In the genomic region with DNA sequence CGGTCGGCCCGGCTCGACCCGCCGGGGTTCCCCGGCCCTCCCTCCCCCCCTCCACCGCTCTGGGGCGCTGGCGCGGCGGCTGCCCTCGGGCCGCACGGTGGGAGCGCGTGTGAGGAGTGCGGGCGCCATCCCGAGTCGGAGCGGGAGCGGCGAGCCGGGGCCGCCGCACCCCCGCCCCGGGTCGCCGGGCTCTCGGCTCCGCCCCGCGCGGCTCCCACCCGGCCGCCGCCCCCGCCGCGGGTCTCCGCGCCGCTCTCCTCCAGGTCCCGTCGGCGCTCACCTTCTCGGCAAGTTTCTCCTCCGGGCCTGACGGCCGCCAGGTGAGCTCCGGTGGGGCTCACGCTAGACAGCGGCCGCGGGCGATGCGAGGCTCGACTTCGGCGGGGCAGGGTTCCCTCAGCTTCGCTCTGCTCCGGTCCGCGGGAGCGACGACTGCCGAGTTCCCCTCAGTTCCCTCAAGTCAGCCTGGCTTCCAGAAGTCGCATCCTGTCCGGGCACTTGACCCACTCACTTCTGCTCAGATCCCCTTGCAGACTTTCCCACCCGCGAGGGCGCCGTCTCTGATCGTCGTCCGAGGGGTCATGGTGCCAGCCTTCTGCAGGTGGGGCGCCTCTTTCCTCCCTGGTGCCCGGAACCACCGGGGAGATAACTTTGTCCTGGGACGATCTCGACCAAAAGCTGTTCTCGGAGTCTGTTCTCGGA, we compare ENCODE assay signal across 8 mouse cellular contexts. TPM values are rescaled to one million over a fixed set of nuclear protein-coding genes. Genes with fewer than 3 reads are reported as not detected.
DNase-seq lines count a peak whose midpoint lies in the region; ATAC-seq and TF ChIP-seq lines count a peak whose summit lies in the region.

No protein-coding gene starts in this region.

- TF ChIP-seq POLR2A in cortical plate, adult 2 months (IDR thresholded peaks at IDR 0.05; ENCODE audit: extremely low read depth, insufficient read depth, low read length): no peak

- H3K79me2 ChIP-seq in macrophage (ENCODE audit: inconsistent target): peaks cover 50% of the 10 kb centered on the region

- no peak for TF ChIP-seq CTCF in cortical plate, adult 2 months (IDR thresholded peaks at IDR 0.05; ENCODE audit: extremely low read depth, insufficient read depth, low read length)

- peak; percentile 82 for ATAC-seq in kidney, embryonic 16.5 days (ENCODE audit: low FRiP score, low TSS enrichment)

- H3K4me2 ChIP-seq in kidney, embryonic 16.5 days (replicated peaks; ENCODE audit: low read depth, low read length): peak overlapping the region; percentile 83

- peak overlapping the region; percentile 93 for H3K9ac ChIP-seq in kidney, embryonic 16.5 days (replicated peaks; ENCODE audit: low read length)

- no peaks in the 10 kb centered on the region for H3K4me1 ChIP-seq in cortical plate, adult 2 months (ENCODE audit: control insufficient read depth, insufficient read depth, low read length)
- H3K4me1 ChIP-seq in kidney, embryonic 16.5 days (ENCODE audit: insufficient read depth, low read length): peaks cover 17% of the 10 kb centered on the region

- no peaks in the 10 kb centered on the region for H3K9me3 ChIP-seq in kidney, embryonic 16.5 days (ENCODE audit: low read length)

- peak overlapping the region; percentile 58 for H3K4me3 ChIP-seq in cortical plate, adult 2 months (ENCODE audit: insufficient read depth, low read length)
- peak overlapping the region; percentile 93 for H3K4me3 ChIP-seq in kidney, embryonic 16.5 days (ENCODE audit: low read length)
- peak overlapping the region; percentile 62 for H3K4me3 ChIP-seq in macrophage (ENCODE audit: inconsistent target)

- H3K27ac ChIP-seq in cortical plate, adult 2 months (ENCODE audit: insufficient read depth, low read length): 0 out of 2 replicates have a peak overlapping the region, but pooled peaks have one; percentile 33
- H3K27ac ChIP-seq in kidney, embryonic 16.5 days (ENCODE audit: low read length): peak overlapping the region; percentile 77
- H3K27ac ChIP-seq in macrophage: 0 out of 2 replicates have a peak overlapping the region, but pooled peaks have one; percentile 21

- peak; percentile 8 for DNase-seq in right cerebral cortex, adult 18-20 months
- DNase-seq in right cerebral cortex, postnatal 36 days (ENCODE audit: low spot score in 2 of 2): no peak
- peak; percentile 28 for DNase-seq in heart, adult 8-10 months (ENCODE audit: low spot score)
- peak; percentile 18 for DNase-seq in skeletal muscle tissue, adult 2 months (ENCODE audit: low read depth, low spot score)
- no peak for DNase-seq in layer of hippocampus, adult 9-10 months (ENCODE audit: low spot score)

- no peaks in the 10 kb centered on the region for H3K36me3 ChIP-seq in kidney, embryonic 16.5 days (ENCODE audit: insufficient read depth, low read length)
- no peaks in the 10 kb centered on the region for H3K36me3 ChIP-seq in macrophage (ENCODE audit: inconsistent target)

- no peaks in the 10 kb centered on the region for H3K27me3 ChIP-seq in kidney, embryonic 16.5 days (ENCODE audit: insufficient read depth, low read length)

- WGBS in kidney, embryonic 16.5 days: under 1% methylated on average over 77 of the region's 85 CpGs
- under 1% methylated on average over 75 of the region's 85 CpGs for WGBS in macrophage (ENCODE audit: missing documents)

RNA-seq across cellular contexts. Expression of a gene that starts 0.5 kb away (rescaled TPM):
- polyA plus RNA-seq in cortical plate, adult 2 months (2012; rRNA removed): 148 and 159 TPM in 2 replicates
- total RNA-seq in heart, adult 8-10 months (2022): 10 to 100 TPM; 40.2 to 48.6 (median 44.1) TPM
- 36.3 and 39.1 TPM in 2 replicates for polyA plus RNA-seq in kidney, embryonic 16.5 days (2015; fragmentation: Nextera tagmentation; extraction: Ambion mirVana)
- 100 to 1,000 TPM; 139 to 365 (median 207) TPM for total RNA-seq in macrophage (2018; cell fraction: chromatin; rRNA removed)
- 100 to 1,000 TPM in 13 of 26 experiments, 10 to 100 TPM in 13; 78.0 to 151 (median 106) TPM for total RNA-seq in macrophage (2018; cell fraction: cytosol; rRNA removed)
- total RNA-seq in macrophage (2018; cell fraction: nucleus; rRNA removed): 100 to 1,000 TPM in 23 of 26 experiments, 10 to 100 TPM in 3; 86.4 to 258 (median 131) TPM
- polyA plus RNA-seq in macrophage (2018): 96.6 to 124 TPM (median 102 TPM) in 3 replicates

RNA-seq across cellular contexts. Expression of a gene that starts 46.3 kb away (rescaled TPM):
- polyA plus RNA-seq in cortical plate, adult 2 months (2012; rRNA removed): 0.46 and 0.57 TPM in 2 replicates
- total RNA-seq in heart, adult 8-10 months (2022): not detected
- polyA plus RNA-seq in kidney, embryonic 16.5 days (2015; fragmentation: Nextera tagmentation; extraction: Ambion mirVana): 0.18 and 0.54 TPM in 2 replicates
- total RNA-seq in macrophage (2018; cell fraction: chromatin; rRNA removed): 1 to 10 TPM in 1 of 26 experiments, under 1 TPM in 5, not detected in 20; 0.49 to 1.1 (median 0.75) TPM
- total RNA-seq in macrophage (2018; cell fraction: cytosol; rRNA removed): not detected
- total RNA-seq in macrophage (2018; cell fraction: nucleus; rRNA removed): under 1 TPM in 3 of 26 experiments, not detected in 23; 0.35 to 0.66 (median 0.48) TPM
- 0.15 TPM in 1 of 3 replicates, not detected in the others for polyA plus RNA-seq in macrophage (2018)

Comparison
In these comparisons a context has a peak if more than half of its experiments do, and no peak if none do; other contexts are left out.
1. DNase-seq: peak in right cerebral cortex, adult 18-20 months (single experiment), heart, adult 8-10 months (single experiment) and skeletal muscle tissue, adult 2 months (single experiment); none in right cerebral cortex, postnatal 36 days (0 of 2) and layer of hippocampus, adult 9-10 months (single experiment).
2. H3K27ac ChIP-seq: peak in every context shown above with its lines; median percentile 77 in kidney, embryonic 16.5 days; 33 in cortical plate, adult 2 months; 21 in macrophage.
3. Peak in every context shown above with its lines, with median percentiles within 50 percentile points of each other: H3K4me3 ChIP-seq.